ENCODE assay signal across 13 mouse cellular contexts in genomic region chr3:145253066-145253465, GRCm38 (mm10). TPM values are rescaled to one million over a fixed set of nuclear protein-coding genes. Genes with fewer than 3 reads are reported as not detected.
"Had no signal": no experiment of that assay in that cellular context is flagged by ENCODE, and none has a peak within 500 bp of the region (broad histone marks: within the 10 kb centered on the region; RNA-seq: fewer than 3 reads in every experiment).

No protein-coding gene starts in this region.

- DNase-seq: lung, adult 2 months; lung, postnatal 36 days; right cerebral cortex, postnatal 14 days; thymus, adult 2 months had no signal

- H3K36me3 ChIP-seq: limb, embryonic 13.5 days; liver, embryonic 15.5 days; midbrain, embryonic 13.5 days; stomach, embryonic 15.5 days had no signal

- H3K27ac ChIP-seq: kidney, postnatal 0 days; layer of hippocampus, adult 2 months; limb, embryonic 13.5 days; liver, embryonic 15.5 days; midbrain, embryonic 13.5 days; stomach, embryonic 15.5 days had no signal

- H3K4me3 ChIP-seq: layer of hippocampus, adult 2 months; limb, embryonic 13.5 days; liver, embryonic 15.5 days; midbrain, embryonic 13.5 days; stomach, embryonic 15.5 days had no signal

- H3K9me3 ChIP-seq: limb, embryonic 13.5 days; liver, embryonic 15.5 days; midbrain, embryonic 13.5 days; stomach, embryonic 15.5 days had no signal

- ATAC-seq: lung, postnatal 0 days; midbrain, embryonic 13.5 days had no signal

- H3K27me3 ChIP-seq: limb, embryonic 13.5 days; liver, embryonic 15.5 days; midbrain, embryonic 13.5 days; stomach, embryonic 15.5 days had no signal

- H3K9ac ChIP-seq: limb, embryonic 13.5 days; liver, embryonic 15.5 days; midbrain, embryonic 13.5 days; stomach, embryonic 15.5 days had no signal

- H3K4me1 ChIP-seq: limb, embryonic 13.5 days; liver, embryonic 15.5 days; midbrain, embryonic 13.5 days; stomach, embryonic 15.5 days had no signal

- H3K4me2 ChIP-seq: limb, embryonic 13.5 days; liver, embryonic 11.5 days; liver, embryonic 15.5 days; midbrain, embryonic 13.5 days; stomach, embryonic 15.5 days had no signal

RNA-seq across cellular contexts. Expression of gene Col24a1, which starts 39.2 kb away (rescaled TPM):
- polyA plus RNA-seq: spleen, adult 2 months had no signal
